Mouse (Mus musculus) neural tube, embryonic 13.5 days (tissue): Measurements from ENCODE around the gene Crhbp. TPM values are rescaled to one million over a fixed set of nuclear protein-coding genes. Genes with fewer than 3 reads are reported as not detected.
A peak's percentile ranks its signal among the peaks of the same experiment; 100 is the strongest.

Experiments
- ATAC-seq: fragments of 200-750 bp; cut with Nextera tagmentation; 2 replicates; pipeline ENCODE4 v1.8.0; 2017; ENCODE audit warnings: low read depth, mild to moderate bottlenecking, moderate TSS enrichment, moderate library complexity
- H3K27ac ChIP-seq: fragments of 300-500 bp; sonication (generic); replicated peaks from 2 replicates; pipeline ENCODE4 v1.5.1; 2015; ENCODE audit warnings: moderate library complexity, mild to moderate bottlenecking, inconsistent platforms
- H3K27me3 ChIP-seq: fragments of 300-500 bp; sonication (generic); 2 replicates; pipeline ENCODE4 v1.6.1; 2015; ENCODE audit warnings: mild to moderate bottlenecking, inconsistent platforms
- H3K36me3 ChIP-seq: fragments of 300-500 bp; sonication (generic); 2 replicates; pipeline ENCODE4 v1.6.1; 2015; ENCODE audit warnings: mild to moderate bottlenecking, inconsistent platforms
- H3K4me1 ChIP-seq: fragments of 300-500 bp; sonication (generic); replicated peaks from 2 replicates; pipeline ENCODE4 v1.6.1; 2015; ENCODE audit warnings: inconsistent platforms
- H3K4me2 ChIP-seq: fragments of 300-500 bp; sonication (generic); 2 replicates; pipeline ENCODE4 v1.6.1; 2015; ENCODE audit warnings: inconsistent platforms, mild to moderate bottlenecking, moderate library complexity
- H3K4me3 ChIP-seq: fragments of 300-500 bp; sonication (generic); 2 replicates; pipeline ENCODE4 v1.5.1; 2015; ENCODE audit warnings: mild to moderate bottlenecking, inconsistent platforms
- H3K9ac ChIP-seq: fragments of 300-500 bp; sonication (generic); 2 replicates; pipeline ENCODE4 v1.6.1; 2015; ENCODE audit warnings: moderate library complexity, mild to moderate bottlenecking, inconsistent platforms
- H3K9me3 ChIP-seq: fragments of 300-500 bp; sonication (generic); 2 replicates; pipeline ENCODE4 v1.6.1; 2016; ENCODE audit warnings: inconsistent platforms
- WGBS: fragments of 180-500 bp; shearing (Covaris S2); methylation state at CpG from one replicate; pipeline ENCODE4 v1.1.7; 2015; 5-methylcytosine and 5-hydroxymethylcytosine counted together
- polyA plus RNA-seq: library from polyadenylated mRNA; unstranded; fragments of >200 nt; fragmentation: Nextera tagmentation; extraction: Ambion mirVana; gene quantifications from 2 replicates; pipeline ENCODE4 v1.2.1, GENCODE M21; 2015

Gene Crhbp
- polyA plus RNA-seq, 1 experiment from 2014 or later: 3.8 TPM

- WGBS: 63% methylated on average over 2 of the region's 2 CpGs
- no peak for ATAC-seq
Observed at GRCm38 (mm10) chr13:95412257-95412656, 32.5 kb downstream of the Crhbp start.

GRCm38 (mm10) chr13:95393242-95393641 lies 51.5 kb downstream of the Crhbp start:
- no peak for ATAC-seq
- H3K4me1 ChIP-seq: no peaks in the 10 kb centered on the region
- H3K36me3 ChIP-seq: no peaks in the 10 kb centered on the region
- H3K9ac ChIP-seq: no peak overlapping the region
- peaks cover 11% of the 10 kb centered on the region; the same call in 1 of the 2 replicates for H3K9me3 ChIP-seq
- no peaks in the 10 kb centered on the region for H3K27me3 ChIP-seq
- no peak overlapping the region for H3K4me3 ChIP-seq
- no peak overlapping the region for H3K27ac ChIP-seq
- no peak overlapping the region for H3K4me2 ChIP-seq
- WGBS: 85% methylated on average over 7 of the region's 7 CpGs

More at GRCm38 (mm10) chr13:95412257-95412656, 32.5 kb downstream of the Crhbp start:
- H3K4me3 ChIP-seq: no peak overlapping the region
- H3K4me2 ChIP-seq: no peak overlapping the region
- no peaks in the 10 kb centered on the region for H3K9me3 ChIP-seq
- H3K9ac ChIP-seq: no peak overlapping the region
- H3K4me1 ChIP-seq: no peaks in the 10 kb centered on the region; the same call in 1 of the 2 replicates
- no peaks in the 10 kb centered on the region for H3K36me3 ChIP-seq
- H3K27ac ChIP-seq: no peak overlapping the region
- no peaks in the 10 kb centered on the region for H3K27me3 ChIP-seq

- 36% methylated on average over 24 of the region's 24 CpGs for WGBS
- no peak overlapping the region for H3K27ac ChIP-seq
- peak; percentile 72; the same call in 1 of the 2 replicates for ATAC-seq
- H3K4me2 ChIP-seq: peak overlapping the region; percentile 26; the same call in 1 of the 2 replicates
- no peaks in the 10 kb centered on the region for H3K9me3 ChIP-seq
- H3K27me3 ChIP-seq: no peaks in the 10 kb centered on the region
- H3K9ac ChIP-seq: no peak overlapping the region
- no peak overlapping the region for H3K4me3 ChIP-seq
- H3K36me3 ChIP-seq: no peaks in the 10 kb centered on the region
- no peaks in the 10 kb centered on the region for H3K4me1 ChIP-seq
Observed at GRCm38 (mm10) chr13:95389866-95390865, 54.6 kb downstream of the Crhbp start.

- no peaks in the 10 kb centered on the region for H3K4me1 ChIP-seq
- no peak for ATAC-seq
- WGBS: 85% methylated on average over 5 of the region's 5 CpGs
- H3K36me3 ChIP-seq: no peaks in the 10 kb centered on the region
- H3K27me3 ChIP-seq: no peaks in the 10 kb centered on the region
- no peak overlapping the region for H3K27ac ChIP-seq
- no peak overlapping the region for H3K4me3 ChIP-seq
- H3K9me3 ChIP-seq: no peaks in the 10 kb centered on the region
- H3K4me2 ChIP-seq: no peak overlapping the region
- no peak overlapping the region for H3K9ac ChIP-seq
Observed at GRCm38 (mm10) chr13:95388226-95388625, 56.5 kb downstream of the Crhbp start.

- no peak overlapping the region for H3K9ac ChIP-seq
- 90% methylated on average over 5 of the region's 5 CpGs for WGBS
- no peak overlapping the region for H3K4me3 ChIP-seq
- no peak for ATAC-seq
- no peaks in the 10 kb centered on the region for H3K36me3 ChIP-seq
- H3K4me2 ChIP-seq: no peak overlapping the region
- no peaks in the 10 kb centered on the region for H3K9me3 ChIP-seq
- H3K4me1 ChIP-seq: no peaks in the 10 kb centered on the region
- no peaks in the 10 kb centered on the region for H3K27me3 ChIP-seq
- H3K27ac ChIP-seq: no peak overlapping the region
Observed at GRCm38 (mm10) chr13:95382418-95382817, 62.3 kb downstream of the Crhbp start.

Other genes with a start within 250 kb of the Crhbp start
- 5.8 and 7.2 TPM in 2 replicates for gene Pde8b, start 194.6 kb downstream of the Crhbp start, polyA plus RNA-seq
- gene Zbed3, start 121.3 kb downstream of the Crhbp start, polyA plus RNA-seq: 38.2 and 44.3 TPM in 2 replicates
- 37.1 and 39.2 TPM in 2 replicates for gene Aggf1, start 69.6 kb downstream of the Crhbp start, polyA plus RNA-seq
- not detected in 2 replicates for gene S100z, start 33.8 kb upstream of the Crhbp start, polyA plus RNA-seq
- gene F2rl1, start 80.3 kb upstream of the Crhbp start, polyA plus RNA-seq: 0.11 TPM in 1 of 2 replicates, not detected in the other
- 71.2 and 89.5 TPM in 2 replicates for gene F2r, start 173.6 kb upstream of the Crhbp start, polyA plus RNA-seq